Mouse (Mus musculus): ENCODE results near the gene Olfr821. TPM values are rescaled to one million over a fixed set of nuclear protein-coding genes. Genes with fewer than 3 reads are reported as not detected.
"Not testable (repeated sequence)": the region's sequence is repeated elsewhere in the genome, so short reads cannot be mapped to it uniquely, and the experiment has no call there.

Olfr821 gene
- total RNA-seq (2014; rRNA removed) = not detected in 2 replicates
- not detected in 2 replicates for polyA plus RNA-seq (2012; rRNA removed)

DNA sequence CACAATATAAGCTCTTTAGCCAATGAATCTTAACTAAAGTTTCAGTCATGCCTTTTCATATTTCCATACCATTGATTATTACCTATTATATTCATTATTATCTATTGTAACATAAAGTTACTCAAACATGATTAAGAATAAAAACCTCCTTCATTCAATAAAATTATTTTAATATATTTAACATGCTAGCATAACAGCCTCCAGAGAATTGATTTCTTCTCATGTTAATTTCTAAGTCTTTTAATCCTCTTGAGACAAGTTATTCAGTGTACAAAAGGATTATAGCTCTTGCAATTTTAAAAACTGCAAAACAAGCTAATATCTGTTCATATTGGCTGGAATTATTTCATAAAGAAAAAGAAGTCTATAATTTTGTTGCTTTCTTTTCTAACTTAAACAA lies at the start of gene Olfr821:
Gene Olfr821, plus strand, starts transcription at position 301 of the 400 bp plus-strand sequence.
- Histone ChIP-seq H3K27ac (replicated peaks; ENCODE audit: insufficient read depth, low read depth, low read length) (no peak within 1 kb of the TSS), H3K27me3 (ENCODE audit: control insufficient read depth, insufficient read depth, low read length) (no peaks in the 10 kb centered on the region), H3K9ac (ENCODE audit: low read depth, low read length) (no peak within 1 kb of the TSS), H3K36me3 (ENCODE audit: control insufficient read depth, insufficient read depth, low read length) (no peaks in the 10 kb centered on the region), H3K79me2 (ENCODE audit: control insufficient read depth, insufficient read depth, low read length) (no peaks in the 10 kb centered on the region), H3K4me3 (ENCODE audit: insufficient read depth, low read depth, low read length) (no peak within 1 kb of the TSS), H3K4me1 (ENCODE audit: control insufficient read depth, insufficient read depth, low read length) (no peaks in the 10 kb centered on the region)
- DNase-seq (ENCODE audit: extremely low read depth, low read depth, low spot score) = no peak
- TF ChIP-seq CTCF (IDR thresholded peaks at IDR 0.05; ENCODE audit: low read depth, low read length) = no peak
- no peak for TF ChIP-seq POLR2A (IDR thresholded peaks at IDR 0.05; ENCODE audit: extremely low read depth, insufficient read depth, low read length)

DNA sequence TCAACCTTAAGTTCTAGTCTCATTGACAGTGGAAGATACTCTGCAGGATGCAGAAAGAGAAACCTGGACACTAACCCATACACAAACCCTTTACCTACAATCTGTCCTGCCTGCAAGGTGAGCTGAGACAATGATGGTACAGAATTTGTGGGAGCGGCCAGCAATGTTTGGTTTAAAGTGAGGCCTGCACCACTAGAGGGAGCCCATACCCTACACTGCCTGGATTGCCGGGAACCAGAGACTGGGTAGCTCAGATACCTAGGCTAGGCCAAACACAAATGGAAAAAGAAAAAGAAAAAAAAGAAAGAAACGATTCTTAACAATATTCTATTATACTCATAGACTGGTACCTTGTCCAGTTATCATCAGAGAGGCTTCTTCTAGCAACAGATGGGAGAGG lies 48.3 kb upstream of the Olfr821 start:
- not testable (repeated sequence) for H3K9ac ChIP-seq (ENCODE audit: low read depth, low read length); H3K4me3 ChIP-seq (ENCODE audit: insufficient read depth, low read depth, low read length); H3K27ac ChIP-seq (replicated peaks; ENCODE audit: insufficient read depth, low read depth, low read length); H3K27me3 ChIP-seq (ENCODE audit: control insufficient read depth, insufficient read depth, low read length); H3K36me3 ChIP-seq (ENCODE audit: control insufficient read depth, insufficient read depth, low read length); H3K79me2 ChIP-seq (ENCODE audit: control insufficient read depth, insufficient read depth, low read length); DNase-seq (ENCODE audit: extremely low read depth, low read depth, low spot score); H3K4me1 ChIP-seq (ENCODE audit: control insufficient read depth, insufficient read depth, low read length)
- no CpG with 5 or more reads among the region's 3 CpGs for WGBS

DNA sequence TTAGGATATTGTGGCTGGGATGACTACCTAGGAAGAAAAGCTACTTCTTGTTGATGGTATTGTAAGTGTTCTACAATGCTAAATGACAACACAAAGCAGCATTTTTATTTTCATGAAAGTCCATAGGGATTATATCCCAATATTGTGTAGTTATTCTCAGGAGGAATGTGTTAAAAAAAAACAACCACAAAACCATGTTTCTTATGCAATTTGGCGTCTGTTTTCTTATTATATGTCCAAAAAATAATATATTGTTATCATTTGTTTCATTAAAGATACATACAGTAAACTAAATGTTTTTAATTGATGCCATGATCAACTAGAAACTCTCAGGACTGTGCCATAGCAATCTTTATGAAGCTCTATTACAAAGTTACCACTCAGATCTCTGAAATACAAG lies 45.2 kb upstream of the Olfr821 start, which contains the start of gene Gm10310:
Gene Gm10310, minus strand, starts transcription at position 101 of the 400 bp plus-strand sequence.
- not testable (repeated sequence) for DNase-seq (ENCODE audit: extremely low read depth, low read depth, low spot score); H3K4me3 ChIP-seq (ENCODE audit: insufficient read depth, low read depth, low read length); H3K4me1 ChIP-seq (ENCODE audit: control insufficient read depth, insufficient read depth, low read length); H3K36me3 ChIP-seq (ENCODE audit: control insufficient read depth, insufficient read depth, low read length); H3K27me3 ChIP-seq (ENCODE audit: control insufficient read depth, insufficient read depth, low read length); H3K79me2 ChIP-seq (ENCODE audit: control insufficient read depth, insufficient read depth, low read length); H3K27ac ChIP-seq (replicated peaks; ENCODE audit: insufficient read depth, low read depth, low read length); H3K9ac ChIP-seq (ENCODE audit: low read depth, low read length)
- no CpG with 5 or more reads among the region's 1 CpGs for WGBS

DNA sequence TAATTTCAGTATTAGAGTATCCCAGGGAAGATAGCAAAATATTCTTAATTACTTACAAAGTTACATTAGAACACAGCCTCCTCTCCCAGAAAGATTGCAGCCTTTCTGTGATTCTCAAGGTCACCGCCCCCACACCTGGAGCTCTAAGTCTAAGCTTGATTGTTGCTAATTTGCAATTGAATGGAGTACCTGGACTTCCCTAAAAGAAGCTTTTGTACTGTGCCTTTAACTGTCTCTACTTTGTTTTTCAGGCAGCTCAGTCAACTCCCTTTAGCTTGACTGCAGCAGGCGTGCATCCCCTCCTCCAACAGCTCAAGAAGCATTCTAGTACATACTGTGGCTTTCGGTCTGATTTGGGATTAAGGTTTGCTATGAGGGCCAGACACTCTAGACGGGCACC lies 26.0 kb upstream of the Olfr821 start:
- H3K9ac ChIP-seq (ENCODE audit: low read depth, low read length); DNase-seq (ENCODE audit: extremely low read depth, low read depth, low spot score); H3K27me3 ChIP-seq (ENCODE audit: control insufficient read depth, insufficient read depth, low read length); H3K79me2 ChIP-seq (ENCODE audit: control insufficient read depth, insufficient read depth, low read length); H3K36me3 ChIP-seq (ENCODE audit: control insufficient read depth, insufficient read depth, low read length); H3K4me1 ChIP-seq (ENCODE audit: control insufficient read depth, insufficient read depth, low read length); H3K4me3 ChIP-seq (ENCODE audit: insufficient read depth, low read depth, low read length); H3K27ac ChIP-seq (replicated peaks; ENCODE audit: insufficient read depth, low read depth, low read length): not testable (repeated sequence)
- WGBS = 81% methylated on average over 4 of the region's 4 CpGs

DNA sequence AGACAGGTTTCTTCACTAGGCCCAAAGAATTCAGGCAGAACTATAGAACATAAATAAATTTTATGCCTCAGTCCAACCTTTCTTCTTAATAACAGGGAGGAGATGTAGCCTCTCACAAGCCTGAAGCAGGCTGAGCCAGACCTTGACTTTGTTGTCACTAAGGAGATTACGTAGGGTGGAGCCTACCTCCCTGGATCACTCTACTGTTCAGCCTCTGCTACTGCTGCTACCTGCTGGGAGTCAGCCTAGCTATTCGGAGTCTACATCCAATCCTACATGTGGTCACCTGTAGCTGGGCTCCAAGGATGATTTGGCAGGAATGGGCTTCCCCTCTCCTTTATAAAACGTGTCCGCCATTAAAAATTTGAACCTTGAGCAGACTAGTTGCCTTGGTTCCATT lies 24.8 kb upstream of the Olfr821 start:
- not testable (repeated sequence) for H3K4me1 ChIP-seq (ENCODE audit: control insufficient read depth, insufficient read depth, low read length); H3K79me2 ChIP-seq (ENCODE audit: control insufficient read depth, insufficient read depth, low read length); DNase-seq (ENCODE audit: extremely low read depth, low read depth, low spot score); H3K36me3 ChIP-seq (ENCODE audit: control insufficient read depth, insufficient read depth, low read length); H3K9ac ChIP-seq (ENCODE audit: low read depth, low read length); H3K27me3 ChIP-seq (ENCODE audit: control insufficient read depth, insufficient read depth, low read length); H3K27ac ChIP-seq (replicated peaks; ENCODE audit: insufficient read depth, low read depth, low read length); H3K4me3 ChIP-seq (ENCODE audit: insufficient read depth, low read depth, low read length)
- 78% methylated on average over 4 of the region's 4 CpGs for WGBS

DNA sequence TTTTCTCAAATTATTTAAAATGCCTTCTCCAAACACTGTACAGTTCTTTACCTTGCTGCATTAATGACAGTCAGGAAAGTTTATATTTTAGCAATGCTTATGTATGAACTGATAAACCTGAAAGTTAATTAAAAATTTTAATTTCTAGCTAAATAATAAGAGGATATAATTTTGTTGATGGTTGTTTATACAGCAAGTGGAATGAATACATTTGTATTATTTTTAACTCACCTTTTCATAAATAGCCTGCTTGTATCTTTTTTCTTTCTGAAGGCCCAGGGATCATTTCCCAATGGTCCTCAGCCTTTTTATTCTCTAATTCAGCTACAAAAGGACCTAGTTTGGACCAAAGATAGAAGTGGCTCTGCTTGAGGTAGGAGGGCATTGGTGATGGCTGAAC lies 17.8 kb upstream of the Olfr821 start, which contains the start of gene Olfr820:
Gene Olfr820, plus strand, starts transcription at position 301 of the 400 bp plus-strand sequence.
- Histone ChIP-seq H3K27me3 (ENCODE audit: control insufficient read depth, insufficient read depth, low read length) (no peaks in the 10 kb centered on the region), H3K79me2 (ENCODE audit: control insufficient read depth, insufficient read depth, low read length) (no peaks in the 10 kb centered on the region), H3K27ac (replicated peaks; ENCODE audit: insufficient read depth, low read depth, low read length) (no peak within 1 kb of the TSS), H3K4me3 (ENCODE audit: insufficient read depth, low read depth, low read length) (no peak within 1 kb of the TSS), H3K36me3 (ENCODE audit: control insufficient read depth, insufficient read depth, low read length) (no peaks in the 10 kb centered on the region), H3K4me1 (ENCODE audit: control insufficient read depth, insufficient read depth, low read length) (no peaks in the 10 kb centered on the region), H3K9ac (ENCODE audit: low read depth, low read length) (no peak within 1 kb of the TSS)
- DNase-seq (ENCODE audit: extremely low read depth, low read depth, low spot score) = no peak
- TF ChIP-seq CTCF (IDR thresholded peaks at IDR 0.05; ENCODE audit: low read depth, low read length) (no peak), POLR2A (IDR thresholded peaks at IDR 0.05; ENCODE audit: extremely low read depth, insufficient read depth, low read length) (no peak)

DNA sequence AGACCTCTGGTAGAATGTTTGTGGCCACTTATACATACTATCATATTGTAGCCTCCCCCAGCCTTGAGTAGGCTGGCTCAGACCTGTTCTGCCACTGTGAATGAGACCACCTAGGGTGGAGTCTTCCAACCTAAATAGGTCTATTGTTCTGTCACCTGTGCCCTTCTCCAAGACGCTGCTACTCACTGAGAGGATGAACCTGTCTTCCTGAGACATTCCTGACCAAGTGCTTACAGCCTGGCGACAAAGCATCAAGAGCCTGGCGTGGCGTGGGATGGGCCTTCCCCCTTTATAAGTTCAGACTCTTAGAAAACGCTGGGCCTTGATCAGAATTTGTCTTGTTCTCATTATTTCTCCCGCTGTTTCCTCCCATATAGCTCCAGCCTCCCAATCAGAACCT lies 6.9 kb downstream of the Olfr821 start:
- no peak for DNase-seq (ENCODE audit: extremely low read depth, low read depth, low spot score)
- H3K4me1 ChIP-seq (ENCODE audit: control insufficient read depth, insufficient read depth, low read length) = no peaks in the 10 kb centered on the region
- no peaks in the 10 kb centered on the region for H3K27me3 ChIP-seq (ENCODE audit: control insufficient read depth, insufficient read depth, low read length)
- no peaks in the 10 kb centered on the region for H3K79me2 ChIP-seq (ENCODE audit: control insufficient read depth, insufficient read depth, low read length)
- TF ChIP-seq CTCF (IDR thresholded peaks at IDR 0.05; ENCODE audit: low read depth, low read length) = no peak
- WGBS = 58% methylated on average over 6 of the region's 6 CpGs
- H3K9ac ChIP-seq (ENCODE audit: low read depth, low read length) = no peak overlapping the region
- H3K27ac ChIP-seq (replicated peaks; ENCODE audit: insufficient read depth, low read depth, low read length) = no peak overlapping the region
- no peaks in the 10 kb centered on the region for H3K36me3 ChIP-seq (ENCODE audit: control insufficient read depth, insufficient read depth, low read length)
- no peak overlapping the region for H3K4me3 ChIP-seq (ENCODE audit: insufficient read depth, low read depth, low read length)
